Mouse (Mus musculus): ENCODE data around the gene Gapdh.

Gapdh gene

GRCm38 (mm10) chr6:125195541-125196075, 29.3 kb upstream of the Gapdh start:
- no peak for TF ChIP-seq CTCF (conservative IDR thresholded peaks at IDR 0.05; ENCODE audit: low read length)
- peak; percentile 25; the same call in 1 of the 2 replicates for TF ChIP-seq NANOG (IDR thresholded peaks at IDR 0.05; ENCODE audit: borderline replicate concordance, low read length)
- Histone ChIP-seq H3K9me3 (ENCODE audit: low read length) (no peaks in the 10 kb centered on the region), H3K27me3 (ENCODE audit: insufficient read depth, low read length) (no peaks in the 10 kb centered on the region), H3K36me3 (ENCODE audit: insufficient read depth, low read length) (peaks cover 25% of the 10 kb centered on the region), H3K4me1 (replicated peaks; ENCODE audit: low read depth, low read length) (peaks cover 75% of the 10 kb centered on the region), H3K4me3 (replicated peaks; ENCODE audit: low read length) (peak overlapping the region; percentile 39)

- no peaks in the 10 kb centered on the region for H3K27me3 ChIP-seq (ENCODE audit: insufficient read depth, low read length)
- H3K4me3 ChIP-seq (replicated peaks; ENCODE audit: low read length): peak overlapping the region; percentile 96
- H3K9me3 ChIP-seq (ENCODE audit: low read length): no peaks in the 10 kb centered on the region
- TF ChIP-seq NANOG (IDR thresholded peaks at IDR 0.05; ENCODE audit: borderline replicate concordance, low read length): no peak
- peaks cover 39% of the 10 kb centered on the region for H3K36me3 ChIP-seq (ENCODE audit: insufficient read depth, low read length)
- peaks cover 67% of the 10 kb centered on the region for H3K4me1 ChIP-seq (replicated peaks; ENCODE audit: low read depth, low read length)
Observed at GRCm38 (mm10) chr6:125193390-125193789, 27.1 kb upstream of the Gapdh start.

GRCm38 (mm10) chr6:125192841-125193240, 26.6 kb upstream of the Gapdh start:
- H3K4me3 ChIP-seq (replicated peaks; ENCODE audit: low read length): peak overlapping the region; percentile 96

GRCm38 (mm10) chr6:125192016-125192714, 25.9 kb upstream of the Gapdh start:
- H3K27me3 ChIP-seq (ENCODE audit: insufficient read depth, low read length): no peaks in the 10 kb centered on the region
- H3K36me3 ChIP-seq (ENCODE audit: insufficient read depth, low read length): peaks cover 51% of the 10 kb centered on the region
- no peaks in the 10 kb centered on the region for H3K9me3 ChIP-seq (ENCODE audit: low read length)
- peaks cover 55% of the 10 kb centered on the region for H3K4me1 ChIP-seq (replicated peaks; ENCODE audit: low read depth, low read length)
- TF ChIP-seq POU5F1 (IDR thresholded peaks at IDR 0.05; ENCODE audit: borderline replicate concordance, low read length): no peak
- no peak for TF ChIP-seq NANOG (IDR thresholded peaks at IDR 0.05; ENCODE audit: borderline replicate concordance, low read length)
- TF ChIP-seq CTCF (conservative IDR thresholded peaks at IDR 0.05; ENCODE audit: low read length): no peak
- H3K4me3 ChIP-seq (replicated peaks; ENCODE audit: low read length): peak overlapping the region; percentile 96

More at GRCm38 (mm10) chr6:125192841-125193240, 26.6 kb upstream of the Gapdh start:
- TF ChIP-seq CTCF (conservative IDR thresholded peaks at IDR 0.05; ENCODE audit: low read length) (no peak), NANOG (IDR thresholded peaks at IDR 0.05; ENCODE audit: borderline replicate concordance, low read length) (no peak), POU5F1 (IDR thresholded peaks at IDR 0.05; ENCODE audit: borderline replicate concordance, low read length) (no peak)
- peaks cover 45% of the 10 kb centered on the region for H3K36me3 ChIP-seq (ENCODE audit: insufficient read depth, low read length)
- H3K4me1 ChIP-seq (replicated peaks; ENCODE audit: low read depth, low read length): peaks cover 62% of the 10 kb centered on the region
- no peaks in the 10 kb centered on the region for H3K27me3 ChIP-seq (ENCODE audit: insufficient read depth, low read length)
- no peaks in the 10 kb centered on the region for H3K9me3 ChIP-seq (ENCODE audit: low read length)

GRCm38 (mm10) chr6:125191332-125192015, 25.2 kb upstream of the Gapdh start, which contains the start of the genes Ncapd2 and Mrpl51:
TSS of gene Ncapd2 (minus strand) at chr6:125191701.
TSS of gene Mrpl51 (plus strand) at chr6:125191801.
- Histone ChIP-seq H3K4me1 (replicated peaks; ENCODE audit: low read depth, low read length) (peaks cover 49% of the 10 kb centered on the region), H3K27me3 (ENCODE audit: insufficient read depth, low read length) (no peaks in the 10 kb centered on the region), H3K36me3 (ENCODE audit: insufficient read depth, low read length) (peaks cover 58% of the 10 kb centered on the region), H3K4me3 (replicated peaks; ENCODE audit: low read length) (peak within 1 kb of the TSS; percentile 96), H3K9me3 (ENCODE audit: low read length) (no peaks in the 10 kb centered on the region)
- no peak for TF ChIP-seq CTCF (conservative IDR thresholded peaks at IDR 0.05; ENCODE audit: low read length)
- no peak for TF ChIP-seq NANOG (IDR thresholded peaks at IDR 0.05; ENCODE audit: borderline replicate concordance, low read length)
- no peak for TF ChIP-seq POU5F1 (IDR thresholded peaks at IDR 0.05; ENCODE audit: borderline replicate concordance, low read length)

GRCm38 (mm10) chr6:125190816-125191215, 24.5 kb upstream of the Gapdh start:
- Histone ChIP-seq H3K4me1 (replicated peaks; ENCODE audit: low read depth, low read length) (peaks cover 42% of the 10 kb centered on the region), H3K36me3 (ENCODE audit: insufficient read depth, low read length) (peaks cover 65% of the 10 kb centered on the region), H3K27me3 (ENCODE audit: insufficient read depth, low read length) (no peaks in the 10 kb centered on the region), H3K9me3 (ENCODE audit: low read length) (no peaks in the 10 kb centered on the region), H3K4me3 (replicated peaks; ENCODE audit: low read length) (peak overlapping the region; percentile 96)
- no peak for TF ChIP-seq POU5F1 (IDR thresholded peaks at IDR 0.05; ENCODE audit: borderline replicate concordance, low read length)
- no peak for TF ChIP-seq CTCF (conservative IDR thresholded peaks at IDR 0.05; ENCODE audit: low read length)
- no peak for TF ChIP-seq NANOG (IDR thresholded peaks at IDR 0.05; ENCODE audit: borderline replicate concordance, low read length)

- TF ChIP-seq POU5F1 (IDR thresholded peaks at IDR 0.05; ENCODE audit: borderline replicate concordance, low read length) (no peak), CTCF (conservative IDR thresholded peaks at IDR 0.05; ENCODE audit: low read length) (no peak), NANOG (IDR thresholded peaks at IDR 0.05; ENCODE audit: borderline replicate concordance, low read length) (no peak)
- Histone ChIP-seq H3K27me3 (ENCODE audit: insufficient read depth, low read length) (no peaks in the 10 kb centered on the region), H3K9me3 (ENCODE audit: low read length) (no peaks in the 10 kb centered on the region), H3K4me1 (replicated peaks; ENCODE audit: low read depth, low read length) (peaks cover 21% of the 10 kb centered on the region), H3K4me3 (replicated peaks; ENCODE audit: low read length) (no peak overlapping the region), H3K36me3 (ENCODE audit: insufficient read depth, low read length) (peaks cover 86% of the 10 kb centered on the region)
Observed at GRCm38 (mm10) chr6:125186203-125186602, 19.9 kb upstream of the Gapdh start.

- Histone ChIP-seq H3K9me3 (ENCODE audit: low read length) (no peaks in the 10 kb centered on the region), H3K4me1 (replicated peaks; ENCODE audit: low read depth, low read length) (0 out of 2 replicates have a peak, but pooled peaks cover 13% of the 10 kb centered on the region), H3K36me3 (ENCODE audit: insufficient read depth, low read length) (peaks cover 99% of the 10 kb centered on the region), H3K4me3 (replicated peaks; ENCODE audit: low read length) (no peak overlapping the region), H3K27me3 (ENCODE audit: insufficient read depth, low read length) (no peaks in the 10 kb centered on the region)
- TF ChIP-seq CTCF (conservative IDR thresholded peaks at IDR 0.05; ENCODE audit: low read length): no peak
- TF ChIP-seq NANOG (IDR thresholded peaks at IDR 0.05; ENCODE audit: borderline replicate concordance, low read length): no peak
- TF ChIP-seq POU5F1 (IDR thresholded peaks at IDR 0.05; ENCODE audit: borderline replicate concordance, low read length): no peak
Observed at GRCm38 (mm10) chr6:125182133-125182532, 15.9 kb upstream of the Gapdh start.
